Mouse (Mus musculus): ENCODE measurements around the gene Ntrk1. TPM values are rescaled to one million over a fixed set of nuclear protein-coding genes. Genes with fewer than 3 reads are reported as not detected.

Gene Ntrk1
- polyA plus RNA-seq, 1 experiment, result 0.09 TPM

- TF ChIP-seq CTCF (IDR thresholded peaks at IDR 0.05; ENCODE audit: extremely low read depth, insufficient read depth, insufficient read length, insufficient replicate concordance), result peak; percentile 97
- no peak for TF ChIP-seq POLR2A (IDR thresholded peaks at IDR 0.05; ENCODE audit: low read depth, low read length)
- Histone ChIP-seq H3K36me3 (ENCODE audit: control insufficient read depth, insufficient read depth, low read length) (peaks cover 7% of the 10 kb centered on the region), H3K4me1 (ENCODE audit: control insufficient read depth, insufficient read depth, insufficient read length) (peaks cover 2% of the 10 kb centered on the region; the same call in 1 of the 2 replicates), H3K4me3 (ENCODE audit: extremely low read depth, insufficient read depth, insufficient read length) (no peak overlapping the region), H3K27me3 (ENCODE audit: control insufficient read depth, insufficient read depth, low read length) (no peaks in the 10 kb centered on the region), H3K27ac (ENCODE audit: insufficient read depth, low read length) (no peak overlapping the region)
- WGBS, result 27% methylated on average over 24 of the region's 24 CpGs
- DNase-seq (ENCODE audit: low read depth in 1 of 2, low spot score in 2 of 2), result peak in 1 of 2 experiments; percentile 80
Observed at GRCm38 (mm10) chr3:87755964-87756363, 39.0 kb downstream of the Ntrk1 start.

GRCm38 (mm10) chr3:87753829-87754228 is 41.1 kb downstream of the Ntrk1 start:
- WGBS, result 95% methylated on average over 13 of the region's 13 CpGs
- H3K4me1 ChIP-seq (ENCODE audit: control insufficient read depth, insufficient read depth, insufficient read length), result peaks cover 2% of the 10 kb centered on the region; the same call in 1 of the 2 replicates

GRCm38 (mm10) chr3:87752567-87752966 is 42.4 kb downstream of the Ntrk1 start:
- Histone ChIP-seq H3K4me1 (ENCODE audit: control insufficient read depth, insufficient read depth, insufficient read length) (peaks cover 2% of the 10 kb centered on the region; the same call in 1 of the 2 replicates), H3K27me3 (ENCODE audit: control insufficient read depth, insufficient read depth, low read length) (no peaks in the 10 kb centered on the region), H3K36me3 (ENCODE audit: control insufficient read depth, insufficient read depth, low read length) (peaks cover 8% of the 10 kb centered on the region), H3K27ac (ENCODE audit: insufficient read depth, low read length) (no peak overlapping the region), H3K4me3 (ENCODE audit: extremely low read depth, insufficient read depth, insufficient read length) (no peak overlapping the region)
- no peak for TF ChIP-seq CTCF (IDR thresholded peaks at IDR 0.05; ENCODE audit: extremely low read depth, insufficient read depth, insufficient read length, insufficient replicate concordance)
- no peak for TF ChIP-seq POLR2A (IDR thresholded peaks at IDR 0.05; ENCODE audit: low read depth, low read length)
- no peak for DNase-seq (ENCODE audit: low read depth in 1 of 2, low spot score in 2 of 2)
- WGBS, result 92% methylated on average over 3 of the region's 3 CpGs

More at GRCm38 (mm10) chr3:87753829-87754228, 41.1 kb downstream of the Ntrk1 start:
- no peaks in the 10 kb centered on the region for H3K27me3 ChIP-seq (ENCODE audit: control insufficient read depth, insufficient read depth, low read length)
- H3K36me3 ChIP-seq (ENCODE audit: control insufficient read depth, insufficient read depth, low read length), result peaks cover 8% of the 10 kb centered on the region
- H3K4me3 ChIP-seq (ENCODE audit: extremely low read depth, insufficient read depth, insufficient read length), result no peak overlapping the region
- no peak overlapping the region for H3K27ac ChIP-seq (ENCODE audit: insufficient read depth, low read length)
- no peak for DNase-seq (ENCODE audit: low read depth in 1 of 2, low spot score in 2 of 2)
- TF ChIP-seq POLR2A (IDR thresholded peaks at IDR 0.05; ENCODE audit: low read depth, low read length) (no peak), CTCF (IDR thresholded peaks at IDR 0.05; ENCODE audit: extremely low read depth, insufficient read depth, insufficient read length, insufficient replicate concordance) (no peak)

GRCm38 (mm10) chr3:87749977-87750376 is 45.0 kb downstream of the Ntrk1 start:
- Histone ChIP-seq H3K4me1 (ENCODE audit: control insufficient read depth, insufficient read depth, insufficient read length) (no peaks in the 10 kb centered on the region), H3K27ac (ENCODE audit: insufficient read depth, low read length) (no peak overlapping the region), H3K4me3 (ENCODE audit: extremely low read depth, insufficient read depth, insufficient read length) (no peak overlapping the region), H3K27me3 (ENCODE audit: control insufficient read depth, insufficient read depth, low read length) (no peaks in the 10 kb centered on the region), H3K36me3 (ENCODE audit: control insufficient read depth, insufficient read depth, low read length) (peaks cover 8% of the 10 kb centered on the region)
- TF ChIP-seq POLR2A (IDR thresholded peaks at IDR 0.05; ENCODE audit: low read depth, low read length) (no peak), CTCF (IDR thresholded peaks at IDR 0.05; ENCODE audit: extremely low read depth, insufficient read depth, insufficient read length, insufficient replicate concordance) (no peak)
- 95% methylated on average over 12 of the region's 12 CpGs for WGBS
- DNase-seq (ENCODE audit: low read depth in 1 of 2, low spot score in 2 of 2), result no peak

- Histone ChIP-seq H3K27ac (ENCODE audit: insufficient read depth, low read length) (no peak overlapping the region), H3K4me1 (ENCODE audit: control insufficient read depth, insufficient read depth, insufficient read length) (no peaks in the 10 kb centered on the region), H3K36me3 (ENCODE audit: control insufficient read depth, insufficient read depth, low read length) (peaks cover 8% of the 10 kb centered on the region), H3K27me3 (ENCODE audit: control insufficient read depth, insufficient read depth, low read length) (no peaks in the 10 kb centered on the region), H3K4me3 (ENCODE audit: extremely low read depth, insufficient read depth, insufficient read length) (no peak overlapping the region)
- DNase-seq (ENCODE audit: low read depth in 1 of 2, low spot score in 2 of 2), result peak in 1 of 2 experiments; percentile 43
- WGBS, result 19% methylated on average over 5 of the region's 5 CpGs
- peak; percentile 71; the same call in 1 of the 2 replicates for TF ChIP-seq CTCF (IDR thresholded peaks at IDR 0.05; ENCODE audit: extremely low read depth, insufficient read depth, insufficient read length, insufficient replicate concordance)
- TF ChIP-seq POLR2A (IDR thresholded peaks at IDR 0.05; ENCODE audit: low read depth, low read length), result no peak
Observed at GRCm38 (mm10) chr3:87749036-87749435, 45.9 kb downstream of the Ntrk1 start.

GRCm38 (mm10) chr3:87748431-87748830 is 46.5 kb downstream of the Ntrk1 start, which contains the start of gene Lrrc71:
Lrrc71 (minus strand) TSS chr3:87748625.
- WGBS, result 84% methylated on average over 13 of the region's 13 CpGs
- Histone ChIP-seq H3K27me3 (ENCODE audit: control insufficient read depth, insufficient read depth, low read length) (no peaks in the 10 kb centered on the region), H3K36me3 (ENCODE audit: control insufficient read depth, insufficient read depth, low read length) (peaks cover 7% of the 10 kb centered on the region), H3K4me3 (ENCODE audit: extremely low read depth, insufficient read depth, insufficient read length) (no peak within 1 kb of the TSS), H3K4me1 (ENCODE audit: control insufficient read depth, insufficient read depth, insufficient read length) (peaks cover 5% of the 10 kb centered on the region; the same call in 1 of the 2 replicates), H3K27ac (ENCODE audit: insufficient read depth, low read length) (no peak within 1 kb of the TSS)
- no peak for TF ChIP-seq CTCF (IDR thresholded peaks at IDR 0.05; ENCODE audit: extremely low read depth, insufficient read depth, insufficient read length, insufficient replicate concordance)
- TF ChIP-seq POLR2A (IDR thresholded peaks at IDR 0.05; ENCODE audit: low read depth, low read length), result no peak
- no peak for DNase-seq (ENCODE audit: low read depth in 1 of 2, low spot score in 2 of 2)

- Histone ChIP-seq H3K27me3 (ENCODE audit: control insufficient read depth, insufficient read depth, low read length) (no peaks in the 10 kb centered on the region), H3K4me1 (ENCODE audit: control insufficient read depth, insufficient read depth, insufficient read length) (peaks cover 15% of the 10 kb centered on the region; the same call in 1 of the 2 replicates), H3K36me3 (ENCODE audit: control insufficient read depth, insufficient read depth, low read length) (no peaks in the 10 kb centered on the region), H3K4me3 (ENCODE audit: extremely low read depth, insufficient read depth, insufficient read length) (no peak overlapping the region), H3K27ac (ENCODE audit: insufficient read depth, low read length) (no peak overlapping the region)
- TF ChIP-seq CTCF (IDR thresholded peaks at IDR 0.05; ENCODE audit: extremely low read depth, insufficient read depth, insufficient read length, insufficient replicate concordance) (no peak), POLR2A (IDR thresholded peaks at IDR 0.05; ENCODE audit: low read depth, low read length) (no peak)
- no peak for DNase-seq (ENCODE audit: low read depth in 1 of 2, low spot score in 2 of 2)
- 78% methylated on average over 18 of the region's 18 CpGs for WGBS
Observed at GRCm38 (mm10) chr3:87745036-87745659, 49.8 kb downstream of the Ntrk1 start.

Measured in spleen, adult 2 months (tissue).